Mouse (Mus musculus) adrenal gland, postnatal 14 days (tissue): ENCODE data around the gene Auh. TPM values are rescaled to one million over a fixed set of nuclear protein-coding genes. Genes with fewer than 3 reads are reported as not detected.

Source experiments
- DNase-seq: peaks from one replicate; pipeline ENCODE4 v3.0.0; 2021; ENCODE audit warnings: mixed read lengths
- total RNA-seq: library from RNA; stranded (reverse); gene quantifications from 2 replicates; pipeline ENCODE4 v1.2.3, GENCODE M21; 2021

The Auh gene
- total RNA-seq, 1 experiment from 2014 or later = 128 TPM

- DNase-seq = no peak
Measured at GRCm38 (mm10) chr13:52879291-52879690, 50.2 kb downstream of the Auh start.

GRCm38 (mm10) chr13:52878823-52879222 lies 50.7 kb downstream of the Auh start:
- no peak for DNase-seq

- peak; percentile 36 for DNase-seq
Measured at GRCm38 (mm10) chr13:52875541-52876325, 53.7 kb downstream of the Auh start.

GRCm38 (mm10) chr13:52875089-52875488 lies 54.4 kb downstream of the Auh start:
- peak; percentile 48 for DNase-seq

GRCm38 (mm10) chr13:52874338-52874737 lies 55.1 kb downstream of the Auh start:
- DNase-seq = no peak

- no peak for DNase-seq
Measured at GRCm38 (mm10) chr13:52873923-52874322, 55.6 kb downstream of the Auh start.

GRCm38 (mm10) chr13:52866005-52866792 lies 63.3 kb downstream of the Auh start:
- DNase-seq = no peak

GRCm38 (mm10) chr13:52863436-52863835 lies 66.0 kb downstream of the Auh start:
- DNase-seq = no peak

GRCm38 (mm10) chr13:52860006-52860685 lies 69.3 kb downstream of the Auh start:
- no peak for DNase-seq

- no peak for DNase-seq
Measured at GRCm38 (mm10) chr13:52859065-52859820, 70.2 kb downstream of the Auh start.

- no peak for DNase-seq
Measured at GRCm38 (mm10) chr13:52858373-52858772, 71.1 kb downstream of the Auh start.

GRCm38 (mm10) chr13:52857781-52858180 lies 71.7 kb downstream of the Auh start:
- no peak for DNase-seq

GRCm38 (mm10) chr13:52853536-52853935 lies 75.9 kb downstream of the Auh start:
- DNase-seq = no peak

GRCm38 (mm10) chr13:52851886-52852285 lies 77.6 kb downstream of the Auh start:
- no peak for DNase-seq

- DNase-seq = no peak
Measured at GRCm38 (mm10) chr13:52850024-52850723, 79.3 kb downstream of the Auh start.

GRCm38 (mm10) chr13:52849394-52849801 lies 80.1 kb downstream of the Auh start:
- DNase-seq = no peak

GRCm38 (mm10) chr13:52847481-52847880 lies 82.0 kb downstream of the Auh start:
- DNase-seq = no peak

GRCm38 (mm10) chr13:52847071-52847470 lies 82.4 kb downstream of the Auh start:
- DNase-seq = peak; percentile 42

- no peak for DNase-seq
Measured at GRCm38 (mm10) chr13:52845618-52846017, 83.9 kb downstream of the Auh start.

- DNase-seq = peak; percentile 32
Measured at GRCm38 (mm10) chr13:52843536-52844178, 85.8 kb downstream of the Auh start.

- DNase-seq = no peak
Measured at GRCm38 (mm10) chr13:52836231-52836630, 93.2 kb downstream of the Auh start.
